Mouse (Mus musculus) kidney, adult 18-20 months (tissue): ENCODE data around the gene Bcas3.
"Not testable (repeated sequence)": the region's sequence is repeated elsewhere in the genome, so short reads cannot be mapped to it uniquely, and the experiment has no call there.

Source experiments
- DNase-seq: peaks from one replicate; pipeline ENCODE4 v3.0.0; 2021

Gene Bcas3

DNA sequence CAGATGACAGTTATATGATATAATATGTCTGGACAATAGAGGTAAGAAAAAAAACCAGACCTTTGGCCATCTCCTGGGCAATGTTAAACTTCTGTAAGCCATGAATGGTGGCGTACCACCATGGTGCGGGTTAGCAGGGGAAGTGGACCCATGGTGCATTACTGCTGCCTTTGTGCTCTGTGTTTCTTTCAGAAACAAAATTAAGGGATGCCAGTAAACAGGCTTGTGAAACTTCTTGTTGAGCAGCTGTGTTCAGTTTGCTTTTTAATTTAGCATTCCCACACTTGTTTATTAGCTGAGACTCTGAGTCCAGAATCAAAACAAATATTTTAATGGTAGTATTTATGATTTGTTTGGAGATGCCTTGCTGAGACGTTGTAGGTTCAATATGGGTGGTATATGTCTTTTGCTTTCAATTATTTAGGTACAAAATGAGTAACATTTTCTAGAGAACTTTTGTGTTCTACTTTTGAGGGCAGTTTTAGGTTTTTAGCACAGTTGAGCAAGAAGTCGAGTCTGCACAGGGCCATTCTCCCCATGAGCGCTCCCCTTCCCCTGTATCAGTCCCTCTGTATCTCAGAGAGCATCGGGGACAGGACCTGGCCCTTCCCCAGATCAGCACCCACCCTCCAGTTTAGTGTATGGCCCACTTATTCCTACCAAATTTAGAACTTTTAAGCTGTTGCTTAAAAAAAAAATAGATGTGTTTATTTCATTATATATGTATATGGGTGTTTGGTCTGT lies 132.4 kb downstream of the Bcas3 start:
- no peak for DNase-seq

DNA sequence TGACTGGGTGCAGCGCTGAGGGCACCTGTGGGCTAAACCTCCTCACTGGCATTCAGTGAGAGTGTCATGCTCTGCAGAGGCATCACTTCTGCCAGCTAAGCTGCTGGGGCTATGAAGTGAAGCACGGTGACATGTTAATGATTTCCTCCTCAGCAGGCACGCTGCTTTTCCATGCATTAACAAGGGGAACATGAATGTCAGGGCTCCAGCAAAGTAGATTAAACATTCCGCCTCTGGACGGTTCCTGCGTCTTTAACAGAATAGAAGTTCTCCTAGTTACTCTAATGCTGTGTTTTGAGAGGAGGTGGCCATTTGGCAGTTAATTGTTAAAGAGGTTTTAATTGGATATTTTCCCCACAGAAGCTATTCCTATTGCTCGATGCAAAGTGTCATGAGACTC lies 134.5 kb downstream of the Bcas3 start:
- no peak for DNase-seq

DNA sequence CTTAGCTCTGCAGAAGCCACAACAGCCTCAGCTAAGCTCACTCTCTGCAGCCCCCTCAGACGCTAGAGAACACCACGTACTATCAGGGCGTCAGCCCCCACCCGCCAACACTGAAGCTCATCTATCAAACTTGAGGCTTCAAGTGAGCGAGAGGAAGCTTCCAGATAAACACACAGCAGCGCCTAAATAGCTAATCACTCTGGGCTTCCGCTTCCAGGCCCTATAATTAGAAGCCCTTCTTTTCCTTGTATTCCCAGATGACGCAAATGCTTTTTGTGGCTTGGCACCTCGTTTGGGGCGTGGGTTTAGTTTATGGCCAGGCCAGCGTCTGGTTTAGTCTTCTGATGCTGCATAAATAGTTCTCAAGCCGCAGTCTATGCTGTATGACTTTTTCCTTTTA lies 139.3 kb downstream of the Bcas3 start:
- peak; percentile 56 for DNase-seq

DNA sequence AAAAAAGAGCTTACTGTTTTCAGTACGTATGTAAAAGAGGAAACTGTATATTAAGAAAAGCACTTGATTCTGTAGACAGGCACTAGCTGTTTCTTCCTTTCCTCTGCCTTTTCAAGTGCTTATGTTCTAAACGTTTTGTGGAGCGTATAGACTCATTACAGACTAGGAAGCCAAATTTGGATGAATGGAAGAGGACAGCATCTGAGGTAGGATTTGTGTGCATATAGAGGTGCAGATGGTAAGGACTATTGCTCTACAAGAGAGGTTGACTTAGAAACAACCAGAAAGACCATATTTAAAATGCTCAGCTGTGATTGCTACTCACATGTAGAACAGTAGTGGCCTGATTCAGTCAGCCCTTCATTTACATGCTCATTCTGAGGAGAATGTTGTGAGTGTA lies 139.7 kb downstream of the Bcas3 start:
- DNase-seq, result no peak

DNA sequence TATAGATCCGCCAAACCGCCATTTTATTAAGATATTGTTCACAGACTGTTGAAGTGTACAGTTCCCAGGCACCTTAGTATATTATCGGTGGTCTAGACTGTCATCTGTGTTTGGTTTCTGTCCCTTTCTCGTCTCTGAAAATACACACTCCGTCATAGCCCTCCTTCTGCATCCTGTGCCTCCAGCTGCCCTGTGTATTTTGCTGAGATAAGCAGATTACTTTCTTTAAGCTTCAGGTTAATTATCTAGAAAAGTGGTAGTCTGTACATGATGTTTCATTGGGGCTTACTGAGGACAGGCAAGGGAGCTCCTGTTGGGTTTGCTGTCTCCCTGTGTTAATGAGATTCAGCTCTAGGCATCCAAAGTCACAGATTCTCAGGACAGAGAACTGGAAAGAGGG lies 146.6 kb downstream of the Bcas3 start:
- no peak for DNase-seq

DNA sequence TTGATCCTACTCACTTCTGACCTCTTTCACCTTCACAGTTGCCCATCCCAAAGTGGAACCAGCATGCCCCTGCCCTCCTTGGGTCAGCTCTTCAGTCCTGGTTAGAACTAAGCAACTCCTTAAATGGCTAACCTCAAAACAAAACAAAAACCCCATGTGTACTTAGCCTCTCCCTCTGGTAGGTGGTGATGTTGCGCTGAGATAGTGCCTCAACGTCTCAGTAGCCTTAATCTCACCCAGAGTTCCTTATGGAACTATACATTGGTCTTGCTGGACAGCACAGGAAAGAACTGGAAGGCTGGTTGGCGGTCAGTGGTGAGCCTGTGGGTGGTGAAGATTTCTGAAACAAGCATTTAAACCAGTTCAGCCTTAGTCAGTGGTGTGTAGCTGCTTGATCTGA lies 149.1 kb downstream of the Bcas3 start:
- no peak for DNase-seq

DNA sequence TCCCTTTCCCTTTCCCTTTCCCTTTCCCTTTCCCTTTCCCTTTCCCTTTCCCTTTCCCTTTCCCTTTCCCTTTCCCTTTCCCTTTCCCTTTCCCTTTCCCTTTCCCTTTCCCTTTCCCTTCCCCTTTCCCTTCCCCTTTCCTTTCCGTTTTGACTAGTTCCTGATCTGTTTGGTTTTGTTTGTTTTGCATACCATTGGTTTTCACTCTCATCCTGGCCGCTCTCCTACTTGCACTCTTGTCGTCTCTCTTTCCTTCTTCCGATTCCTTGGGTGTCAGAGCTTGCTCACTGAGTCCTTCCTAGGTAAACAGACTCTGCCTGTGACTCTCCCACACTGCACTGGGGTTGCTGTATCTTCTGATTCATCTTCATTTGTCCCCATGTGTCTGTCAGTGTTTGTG lies 151.8 kb downstream of the Bcas3 start:
- not testable (repeated sequence) for DNase-seq

DNA sequence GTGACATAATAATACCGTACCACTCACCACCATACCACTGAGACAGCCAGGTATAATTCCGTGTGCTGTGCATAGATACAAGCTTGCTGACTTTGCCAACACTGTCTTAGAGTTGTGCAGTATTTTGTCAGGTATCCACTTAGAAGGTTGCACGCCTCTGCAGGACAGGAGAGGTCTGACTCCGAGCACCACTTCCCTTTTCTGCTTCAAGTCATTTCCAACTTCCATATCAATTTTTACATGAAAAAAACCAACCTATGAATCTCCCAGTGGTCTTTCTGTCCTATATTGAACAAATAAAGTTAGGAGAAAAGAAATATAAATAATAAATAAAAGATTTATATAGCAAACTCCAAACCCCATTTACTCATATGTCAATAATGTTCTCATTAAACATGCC lies 152.8 kb downstream of the Bcas3 start:
- no peak for DNase-seq

DNA sequence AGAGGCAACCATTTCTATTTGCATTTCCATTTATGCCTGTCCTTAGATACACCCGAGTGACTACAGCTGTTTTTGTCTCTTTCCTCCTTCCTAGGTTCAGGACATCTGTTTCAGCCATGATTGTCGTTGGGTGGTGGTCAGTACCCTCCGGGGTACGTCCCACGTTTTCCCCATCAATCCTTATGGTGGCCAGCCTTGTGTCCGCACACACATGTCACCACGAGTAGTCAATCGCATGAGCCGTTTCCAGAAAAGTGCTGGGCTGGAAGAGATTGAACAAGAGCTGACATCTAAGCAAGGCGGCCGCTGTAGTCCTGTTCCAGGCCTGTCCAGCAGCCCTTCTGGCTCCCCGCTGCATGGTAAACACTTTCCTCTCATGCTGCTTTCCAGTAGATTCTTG lies 156.4 kb downstream of the Bcas3 start:
- no peak for DNase-seq

DNA sequence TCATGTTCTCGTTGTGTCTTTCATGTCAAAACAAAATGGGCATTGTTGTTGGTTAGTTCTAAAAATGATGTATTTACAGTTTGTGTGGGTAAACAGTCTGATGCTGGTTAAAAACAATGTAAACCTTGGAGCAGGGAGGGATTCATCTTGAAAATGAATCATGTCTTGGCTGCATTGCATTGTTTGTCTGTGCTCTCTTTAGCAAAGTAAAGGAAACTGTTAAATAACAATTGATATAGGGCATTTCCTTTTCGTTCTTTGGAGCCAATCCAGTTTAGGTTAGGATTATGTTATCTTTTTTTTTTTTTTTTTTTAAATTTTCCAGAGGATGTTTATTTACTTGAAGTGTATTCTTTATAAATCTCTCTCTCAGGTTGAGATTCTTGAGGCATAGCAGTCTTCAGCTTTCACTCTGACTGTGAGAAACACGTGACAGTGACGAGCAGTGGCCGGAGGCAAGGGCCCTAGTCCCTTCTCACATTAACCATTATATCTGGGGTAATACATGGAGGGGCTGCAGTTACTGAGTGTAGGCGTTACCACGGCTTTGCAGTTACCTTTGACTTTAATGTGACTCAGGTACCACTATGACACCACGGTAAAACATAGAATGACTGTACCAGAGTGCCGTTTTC lies 158.4 kb downstream of the Bcas3 start:
- DNase-seq, result no peak

DNA sequence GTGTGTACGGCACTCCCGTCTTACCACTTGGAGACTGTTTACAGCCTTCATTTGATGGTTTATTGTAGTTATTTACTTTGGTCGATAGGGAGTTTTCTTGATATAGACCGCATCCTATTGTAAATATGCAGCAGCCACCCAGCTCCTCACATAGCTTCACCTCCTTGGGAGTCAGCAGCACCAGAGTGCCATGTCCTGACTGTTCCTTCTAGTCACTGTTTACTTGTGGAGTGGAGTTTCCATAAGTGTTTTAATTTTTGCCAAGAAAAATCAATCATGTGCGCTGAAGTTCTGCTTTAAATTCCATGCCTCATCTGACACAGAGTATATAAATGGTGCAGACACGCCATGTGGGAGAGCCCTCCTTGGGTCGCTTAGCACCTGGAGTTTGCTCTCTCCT lies 163.8 kb downstream of the Bcas3 start:
- DNase-seq, result no peak

DNA sequence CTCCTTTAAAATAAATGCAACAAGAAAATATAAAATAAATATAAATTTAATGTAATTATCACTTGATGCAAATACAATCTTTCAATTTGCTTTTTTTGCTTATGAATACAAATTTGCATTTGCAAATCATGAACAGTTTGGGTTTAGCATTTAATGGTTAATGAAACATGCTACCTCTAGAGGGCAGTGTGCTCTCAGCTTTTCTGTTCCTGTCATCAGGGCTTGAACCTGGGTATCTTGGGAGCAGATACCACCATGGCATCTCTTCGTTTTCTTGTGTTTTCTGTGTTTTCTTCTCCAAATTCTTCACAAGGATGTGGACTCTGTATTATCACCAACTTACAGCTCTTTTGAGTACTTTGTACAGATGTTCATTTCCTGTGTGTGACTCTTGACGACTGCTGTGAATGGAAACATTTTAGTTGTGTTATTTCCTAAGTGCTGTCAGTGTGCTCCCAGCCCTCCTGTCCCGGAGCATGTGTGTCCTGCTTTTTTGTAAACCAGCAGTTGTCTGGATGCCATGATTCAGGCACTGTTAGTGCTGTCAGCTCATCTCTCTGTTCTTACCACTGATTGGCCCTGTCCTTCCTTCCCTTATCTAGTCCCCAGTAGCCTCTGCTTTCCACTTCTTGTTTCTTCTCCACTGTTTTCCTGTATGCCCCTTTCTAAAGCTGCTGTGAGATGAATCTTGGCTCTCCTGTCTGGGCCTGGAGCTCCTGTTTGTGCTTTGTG lies 165.2 kb downstream of the Bcas3 start:
- DNase-seq, result no peak

DNA sequence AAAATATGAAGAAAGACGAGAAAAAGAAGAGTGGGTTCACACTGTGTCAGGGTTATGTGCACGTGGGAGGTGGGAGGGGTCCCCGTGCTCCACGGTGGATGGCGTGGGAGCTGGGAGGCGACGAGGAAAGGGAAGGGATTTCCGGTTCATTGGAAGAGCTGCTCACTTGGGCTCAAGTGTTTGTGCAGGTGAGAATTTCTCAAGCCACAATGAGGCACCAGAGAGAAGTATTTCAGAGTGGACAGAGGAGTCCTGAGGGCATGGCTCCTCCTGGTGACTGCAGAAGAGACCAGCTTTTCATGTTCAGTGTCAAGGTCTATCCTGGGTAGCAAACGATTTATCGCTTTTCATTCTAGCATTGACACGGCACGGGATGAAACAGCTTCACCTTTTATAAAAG lies 167.3 kb downstream of the Bcas3 start:
- no peak for DNase-seq

DNA sequence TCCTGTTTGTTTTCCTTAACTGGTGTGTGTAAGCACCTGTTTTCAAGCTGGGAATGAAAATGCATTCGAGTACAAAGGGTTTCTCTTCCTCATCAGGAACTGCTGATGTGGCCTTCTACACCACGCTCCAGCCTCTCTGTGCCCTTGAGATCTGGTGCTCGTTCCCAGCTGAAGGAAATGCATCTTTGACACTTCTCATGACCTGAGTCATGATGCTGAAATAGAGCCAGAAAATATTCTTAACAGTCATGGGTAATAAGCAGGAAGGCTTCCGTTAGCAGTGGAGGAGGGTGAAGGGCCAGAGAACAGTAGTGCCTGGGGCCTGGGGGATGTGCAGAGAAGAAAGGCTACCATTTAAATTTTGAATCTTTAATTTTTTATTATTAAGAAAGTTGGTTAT lies 168.0 kb downstream of the Bcas3 start:
- peak; percentile 18 for DNase-seq

DNA sequence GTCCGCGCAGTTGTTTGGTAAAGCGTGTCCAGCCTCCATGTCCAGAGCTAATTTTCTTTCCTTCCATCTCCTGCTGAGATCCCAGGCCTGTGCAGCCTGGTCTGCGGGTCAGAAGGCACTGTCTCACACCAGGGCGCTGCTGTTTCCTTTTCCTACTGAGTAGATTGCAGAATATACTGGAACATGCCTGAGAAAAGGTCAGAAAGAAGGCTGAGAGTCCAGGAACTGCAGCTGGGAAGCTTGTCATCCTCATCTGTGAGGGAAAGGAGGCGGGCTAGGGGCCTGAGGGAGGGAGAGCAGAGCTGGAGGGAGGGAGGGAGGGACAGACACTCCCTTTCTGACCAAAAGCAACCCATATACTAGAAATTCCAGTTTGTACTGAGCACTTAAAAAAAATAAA lies 170.7 kb downstream of the Bcas3 start:
- peak; percentile 23 for DNase-seq

DNA sequence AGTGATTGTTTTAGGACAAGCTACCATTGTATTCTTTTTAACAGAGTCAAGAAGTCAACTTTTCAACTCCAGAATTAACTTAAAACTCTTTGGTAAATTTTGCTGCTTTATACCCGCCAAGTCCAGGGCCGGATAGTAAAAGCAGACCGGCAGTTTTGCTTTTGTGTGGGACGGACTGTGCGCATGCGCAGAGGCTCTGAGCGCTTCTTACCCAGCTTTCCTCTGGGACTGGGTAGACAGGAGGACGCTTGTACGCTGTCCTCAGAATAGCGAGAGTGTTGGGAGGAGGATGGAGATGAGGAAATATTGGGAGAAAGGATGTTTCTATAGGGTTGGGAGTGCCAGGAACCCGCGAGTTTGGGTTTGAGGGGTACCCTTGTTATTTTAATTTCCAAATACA lies 171.2 kb downstream of the Bcas3 start:
- peak; percentile 77 for DNase-seq

DNA sequence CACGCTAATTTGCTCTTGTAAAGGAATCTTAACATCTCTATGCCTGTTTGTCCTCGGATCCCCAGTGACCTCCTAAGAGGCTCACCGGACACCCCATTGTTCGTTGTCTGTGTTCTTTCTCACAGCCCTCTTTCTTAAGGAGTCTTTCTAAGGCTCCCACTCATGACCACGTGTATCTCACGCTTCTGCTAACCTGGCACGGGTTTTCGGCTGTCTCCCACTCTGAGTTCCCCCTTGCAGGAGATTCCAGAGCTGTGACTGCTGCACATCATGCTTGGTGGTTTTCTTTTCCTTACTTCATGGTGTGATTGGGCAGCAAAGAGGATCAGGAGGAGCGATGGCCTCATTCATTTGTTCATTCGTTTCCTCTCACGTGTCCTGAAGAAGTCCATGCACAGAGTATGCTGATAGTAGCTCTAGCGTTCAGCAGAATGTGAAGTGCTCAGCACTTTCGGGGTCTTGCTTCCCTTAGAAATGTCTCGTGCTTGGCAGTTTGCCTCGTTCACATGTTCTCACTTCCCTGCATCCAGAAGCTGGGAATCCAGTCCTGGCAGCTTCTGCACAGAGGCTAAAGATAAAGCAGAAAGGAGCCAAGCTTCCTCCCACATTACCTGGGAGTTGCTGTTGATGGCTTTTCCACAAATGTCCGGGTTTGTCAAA lies 172.0 kb downstream of the Bcas3 start:
- DNase-seq, result peak; percentile 59

DNA sequence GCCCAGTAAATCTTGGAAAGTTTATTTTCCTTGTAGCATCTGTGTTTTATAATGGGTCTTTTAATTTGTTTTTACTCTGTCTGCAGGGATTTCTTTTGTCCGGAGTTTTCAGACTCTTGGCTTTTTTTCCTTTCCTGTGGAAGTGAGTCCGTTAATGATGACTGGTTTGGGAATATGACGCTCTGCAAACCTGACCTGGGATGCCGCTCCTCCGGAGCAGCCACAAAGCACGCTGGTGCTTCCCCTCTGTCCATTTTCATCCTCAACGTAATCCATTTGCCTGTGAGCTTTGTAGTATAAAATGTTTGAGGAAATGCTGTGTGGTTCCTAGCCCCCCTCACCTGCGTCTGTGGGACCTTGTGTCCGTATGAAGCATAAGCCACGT lies 172.5 kb downstream of the Bcas3 start:
- DNase-seq, result peak; percentile 13

DNA sequence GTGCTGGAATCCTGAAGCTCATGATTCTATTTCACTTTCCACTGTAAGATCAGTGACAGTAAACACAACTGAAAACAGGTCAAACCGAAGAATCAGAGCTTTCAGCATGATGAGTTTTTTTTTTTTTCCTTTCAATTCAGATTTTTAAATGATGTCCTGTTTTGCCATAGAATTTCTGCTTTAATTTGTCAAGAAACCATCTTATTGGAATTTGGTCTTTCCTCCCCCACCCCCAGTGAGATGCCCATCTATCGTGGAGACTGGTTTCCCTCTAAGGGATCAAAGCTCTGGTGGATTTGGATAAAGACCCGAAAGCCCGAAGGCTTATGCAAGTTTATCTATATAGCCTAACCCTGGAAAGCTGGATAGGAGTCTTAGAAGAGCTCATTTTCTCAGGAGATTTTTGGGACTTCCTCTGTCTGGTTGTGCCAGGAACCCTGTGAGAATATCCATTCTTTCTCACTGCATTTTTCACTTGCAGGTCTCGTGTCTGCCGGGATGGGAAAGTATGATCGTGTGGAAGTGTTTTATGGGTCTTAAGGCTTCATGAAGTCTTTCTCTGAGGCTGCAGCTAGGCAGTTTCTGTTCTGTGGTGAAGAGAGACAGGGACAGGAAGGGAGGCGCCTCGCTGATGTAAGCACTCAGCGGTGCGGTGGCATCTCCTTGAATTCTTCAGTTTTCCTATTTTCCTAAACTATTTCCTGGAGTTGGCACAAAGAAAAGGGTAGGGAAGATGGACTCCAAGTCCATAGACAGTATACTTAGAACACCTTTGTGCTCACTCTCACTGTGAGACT lies 173.2 kb downstream of the Bcas3 start:
- DNase-seq, result peak; percentile 21

DNA sequence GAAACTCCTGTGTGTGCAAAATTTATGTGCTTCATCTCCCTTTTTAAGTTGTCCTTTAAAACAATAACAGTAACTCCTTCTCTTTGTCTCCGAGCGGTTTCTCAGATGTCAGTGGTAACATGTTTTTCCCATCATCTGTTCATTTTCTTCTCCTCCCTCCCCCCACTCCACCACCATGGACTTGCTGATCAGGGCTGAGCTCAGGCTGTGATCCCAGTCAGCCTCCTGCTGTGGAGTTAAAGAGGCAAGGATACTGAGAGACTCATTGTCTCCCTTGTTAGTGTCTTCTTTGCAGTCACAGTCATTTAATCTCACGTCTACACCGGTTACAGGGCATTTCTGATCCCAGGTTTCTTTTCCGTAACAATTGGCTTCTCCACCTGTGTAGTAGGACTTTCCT lies 174.3 kb downstream of the Bcas3 start:
- no peak for DNase-seq

DNA sequence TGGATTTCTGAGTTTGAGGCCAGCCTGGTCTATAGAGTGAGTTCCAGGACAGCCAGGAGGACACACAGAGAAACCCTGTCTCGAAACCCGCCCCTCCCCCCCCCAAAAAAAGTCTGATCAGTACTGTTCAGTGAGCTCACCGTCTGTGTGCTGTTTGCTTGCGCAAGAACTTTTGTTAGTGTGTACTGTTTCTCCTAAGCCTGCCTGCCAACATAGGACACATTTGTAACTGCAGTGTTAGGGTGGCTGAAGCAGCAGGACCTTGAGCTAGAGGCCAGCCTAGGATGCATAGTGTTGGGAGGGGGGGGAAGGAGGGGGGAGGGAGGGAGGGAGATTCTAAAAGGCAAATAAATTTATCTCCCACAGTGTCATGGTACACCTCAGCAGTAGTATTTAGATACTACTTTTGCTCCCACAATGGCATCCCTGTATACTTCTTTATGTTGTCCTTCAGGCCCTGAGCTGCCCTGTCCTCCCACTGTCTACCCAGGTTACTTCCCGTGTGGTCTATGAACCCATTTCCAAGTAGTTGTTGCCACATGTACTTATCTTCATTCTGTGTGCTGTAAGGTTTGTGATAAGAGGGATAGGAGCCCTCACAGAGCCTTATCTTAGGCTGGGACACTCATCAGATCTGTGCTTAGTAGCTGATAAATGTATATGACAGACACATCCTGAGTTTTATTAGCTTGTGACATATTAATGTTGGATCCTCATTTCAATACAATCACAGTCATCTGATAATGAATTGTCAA lies 176.7 kb downstream of the Bcas3 start:
- DNase-seq, result no peak

DNA sequence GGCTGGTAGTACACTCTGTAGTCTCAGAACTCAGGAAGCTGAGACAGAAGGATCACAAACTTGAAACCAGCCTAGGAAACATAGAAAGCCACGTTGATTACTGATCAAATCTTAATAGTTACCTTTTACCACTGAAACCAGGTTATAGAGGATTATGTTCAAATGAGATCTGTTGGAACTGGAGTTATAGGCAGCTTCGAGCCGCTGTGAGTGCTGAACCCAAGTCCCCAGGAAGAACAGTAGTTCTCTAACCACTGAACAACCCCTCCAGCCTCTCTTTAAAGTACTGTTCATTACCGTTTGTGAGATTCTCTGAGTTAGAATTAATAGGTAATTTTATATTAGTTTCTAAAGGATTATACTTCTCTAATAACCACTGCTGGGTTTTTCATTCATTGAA lies 188.0 kb downstream of the Bcas3 start:
- DNase-seq, result no peak
